Comparison of ENCODE assay signal across 17 mouse cellular contexts in the genomic region with DNA sequence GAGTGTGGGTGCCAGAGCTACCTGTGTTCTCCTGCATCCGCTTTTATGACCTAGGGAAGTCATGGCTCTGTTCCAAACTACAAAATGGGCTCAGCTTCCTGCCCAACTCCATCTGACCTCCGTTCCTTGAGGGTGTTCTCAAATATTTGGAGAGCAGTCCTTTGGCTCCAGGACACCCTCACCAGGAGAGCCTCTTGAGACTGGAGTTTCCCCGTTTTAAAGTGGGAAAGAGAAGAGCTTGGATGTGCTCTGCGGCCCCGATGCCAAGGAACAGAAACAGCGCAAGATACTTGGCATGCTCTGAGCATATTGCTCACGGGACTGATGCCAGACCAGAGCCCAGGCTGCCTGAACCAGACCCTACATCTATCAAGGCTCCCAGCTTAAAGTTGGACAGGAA.
DNase-seq lines count a peak whose midpoint lies in the region; ATAC-seq and TF ChIP-seq lines count a peak whose summit lies in the region.
"Had no signal": no experiment of that assay in that cellular context is flagged by ENCODE, and none has a peak within 500 bp of the region (broad histone marks: within the 10 kb centered on the region; RNA-seq: fewer than 3 reads in every experiment).

No protein-coding gene starts in this region.

- H3K9me3 ChIP-seq in hindbrain, embryonic 16.5 days (ENCODE audit: control insufficient read depth, low read length), result no peaks in the 10 kb centered on the region
- H3K9me3 ChIP-seq in hindbrain, embryonic 13.5 days, result no peaks in the 10 kb centered on the region
- H3K9me3 ChIP-seq in intestine, postnatal 0 days (ENCODE audit: control insufficient read depth), result no peaks in the 10 kb centered on the region
- H3K9me3 ChIP-seq: heart, embryonic 15.5 days; limb, embryonic 12.5 days; midbrain, embryonic 15.5 days; neural tube, embryonic 13.5 days had no signal

- no peak overlapping the region for H3K27ac ChIP-seq in hindbrain, embryonic 16.5 days (ENCODE audit: low read depth, low read length)
- H3K27ac ChIP-seq in hindbrain, embryonic 13.5 days, result no peak overlapping the region
- no peak overlapping the region for H3K27ac ChIP-seq in intestine, postnatal 0 days (ENCODE audit: low read depth, low read length)
- H3K27ac ChIP-seq: heart, embryonic 15.5 days; limb, embryonic 12.5 days; midbrain, embryonic 15.5 days; neural tube, embryonic 13.5 days had no signal

- H3K4me2 ChIP-seq in hindbrain, embryonic 16.5 days (ENCODE audit: low read length), result no peak overlapping the region
- H3K4me2 ChIP-seq in hindbrain, embryonic 13.5 days, result no peak overlapping the region
- no peak overlapping the region for H3K4me2 ChIP-seq in intestine, postnatal 0 days (replicated peaks; ENCODE audit: low read depth)
- H3K4me2 ChIP-seq: heart, embryonic 15.5 days; limb, embryonic 12.5 days; midbrain, embryonic 15.5 days; neural tube, embryonic 13.5 days had no signal

- no peak for TF ChIP-seq CTCF in intestine, postnatal 0 days (IDR thresholded peaks at IDR 0.05; ENCODE audit: low read depth)

- no peak overlapping the region for H3K9ac ChIP-seq in hindbrain, embryonic 16.5 days (ENCODE audit: low read depth, low read length)
- H3K9ac ChIP-seq in hindbrain, embryonic 13.5 days, result no peak overlapping the region
- H3K9ac ChIP-seq in intestine, postnatal 0 days (ENCODE audit: low read depth, low read length), result no peak overlapping the region
- H3K9ac ChIP-seq: heart, embryonic 15.5 days; limb, embryonic 12.5 days; midbrain, embryonic 15.5 days; neural tube, embryonic 13.5 days had no signal

- ATAC-seq in hindbrain, embryonic 16.5 days, result peak; percentile 38; the same call in 1 of the 2 replicates
- no peak for ATAC-seq in hindbrain, embryonic 13.5 days (ENCODE audit: low FRiP score)
- ATAC-seq in intestine, postnatal 0 days, result no peak
- ATAC-seq: midbrain, embryonic 15.5 days had no signal

- no peaks in the 10 kb centered on the region for H3K27me3 ChIP-seq in hindbrain, embryonic 16.5 days (replicated peaks; ENCODE audit: control insufficient read depth, insufficient read depth, low read length)
- no peaks in the 10 kb centered on the region for H3K27me3 ChIP-seq in hindbrain, embryonic 13.5 days
- H3K27me3 ChIP-seq in intestine, postnatal 0 days (replicated peaks; ENCODE audit: control insufficient read depth, insufficient read depth, low read length), result no peaks in the 10 kb centered on the region
- H3K27me3 ChIP-seq: heart, embryonic 15.5 days; limb, embryonic 12.5 days; midbrain, embryonic 15.5 days; neural tube, embryonic 13.5 days had no signal

- H3K36me3 ChIP-seq in hindbrain, embryonic 16.5 days (ENCODE audit: control insufficient read depth, insufficient read depth, low read length), result peaks cover 11% of the 10 kb centered on the region; the same call in 1 of the 2 replicates
- H3K36me3 ChIP-seq in hindbrain, embryonic 13.5 days, result peaks cover 64% of the 10 kb centered on the region
- peaks cover 9% of the 10 kb centered on the region; the same call in 1 of the 2 replicates for H3K36me3 ChIP-seq in intestine, postnatal 0 days (ENCODE audit: control insufficient read depth, insufficient read depth)

- DNase-seq in adrenal gland, postnatal 14 days, result peak; percentile 45
- DNase-seq in adrenal gland, postnatal 4 days (ENCODE audit: low spot score in 2 of 2), result no peak
- DNase-seq in right cerebral cortex, postnatal 10 days (ENCODE audit: low spot score in 2 of 2), result peak; percentile 51 to 52
- DNase-seq in right cerebral cortex, postnatal 14 days, result no peak
- DNase-seq in lung, postnatal 4 days, result peak; percentile 45 to 77
- DNase-seq: cerebellum, adult 11 months; embryo, embryonic 11 days; kidney, postnatal 10 days; layer of hippocampus, adult 9-11 months; thymus, adult 2 months had no signal

- H3K4me3 ChIP-seq in hindbrain, embryonic 16.5 days (ENCODE audit: low read length), result no peak overlapping the region
- H3K4me3 ChIP-seq in hindbrain, embryonic 13.5 days, result no peak overlapping the region
- no peak overlapping the region for H3K4me3 ChIP-seq in intestine, postnatal 0 days (ENCODE audit: low read depth, low read length)
- H3K4me3 ChIP-seq: heart, embryonic 15.5 days; limb, embryonic 12.5 days; midbrain, embryonic 15.5 days; neural tube, embryonic 13.5 days had no signal

- 72% methylated on average over 7 of the region's 7 CpGs for WGBS in hindbrain, embryonic 16.5 days
- 87% methylated on average over 7 of the region's 7 CpGs for WGBS in hindbrain, embryonic 13.5 days
- 66% methylated on average over 7 of the region's 7 CpGs for WGBS in intestine, postnatal 0 days

- H3K4me1 ChIP-seq in hindbrain, embryonic 16.5 days (ENCODE audit: control insufficient read depth, insufficient read depth, low read depth, low read length), result 0 out of 2 replicates have a peak, but pooled peaks cover 3% of the 10 kb centered on the region
- H3K4me1 ChIP-seq in hindbrain, embryonic 13.5 days (replicated peaks), result no peaks in the 10 kb centered on the region; the same call in 1 of the 2 replicates
- no peaks in the 10 kb centered on the region for H3K4me1 ChIP-seq in intestine, postnatal 0 days (replicated peaks; ENCODE audit: control insufficient read depth, insufficient read depth, low read length)
- H3K4me1 ChIP-seq: midbrain, embryonic 15.5 days had no signal

Comparison
In these comparisons a context has a peak if more than half of its experiments do, and no peak if none do; other contexts are left out.
1. DNase-seq: peak in adrenal gland, postnatal 14 days (single experiment), right cerebral cortex, postnatal 10 days (2 of 2) and lung, postnatal 4 days (2 of 2); none in adrenal gland, postnatal 4 days (0 of 2) and right cerebral cortex, postnatal 14 days (single experiment).